Mouse (Mus musculus) liver, postnatal 0 days (tissue): ENCODE measurements around the gene Fbln2. TPM values are rescaled to one million over a fixed set of nuclear protein-coding genes. Genes with fewer than 3 reads are reported as not detected.

Experiments
- ATAC-seq: fragments of 200-750 bp; cut with Nextera tagmentation; 2 replicates; pipeline ENCODE4 v1.8.0; 2017; ENCODE audit warnings: mild to moderate bottlenecking, moderate library complexity
- DNase-seq: peaks from one replicate; pipeline ENCODE4 v3.0.0-alpha.2; 2016
- H3K27ac ChIP-seq: fragments of 300-500 bp; sonication (generic); 2 replicates; pipeline ENCODE4 v1.5.1; 2014; ENCODE audit warnings: antibody characterized with exemption, moderate library complexity, mild to moderate bottlenecking, low read depth
- H3K27me3 ChIP-seq: fragments of 300-500 bp; sonication (generic); 2 replicates; pipeline ENCODE4 v1.6.1; 2014; ENCODE audit warnings: low read length, control low read depth, mixed read lengths; ENCODE audit not compliant: insufficient read depth
- H3K36me3 ChIP-seq: fragments of 300-500 bp; sonication (generic); replicated peaks from 2 replicates; pipeline ENCODE4 v1.6.1; 2014; ENCODE audit warnings: mild to moderate bottlenecking, control low read depth, low read length, moderate library complexity, mixed read lengths; ENCODE audit not compliant: insufficient read depth
- H3K4me1 ChIP-seq: fragments of 300-500 bp; sonication (generic); 2 replicates; pipeline ENCODE4 v1.6.1; 2014; ENCODE audit warnings: antibody characterized with exemption, mild to moderate bottlenecking, control low read depth; ENCODE audit not compliant: insufficient read depth
- H3K4me2 ChIP-seq: fragments of 300-500 bp; sonication (generic); 2 replicates; pipeline ENCODE4 v1.6.1; 2014; ENCODE audit warnings: low read depth, mild to moderate bottlenecking, low read length, moderate library complexity, mixed read lengths
- H3K4me3 ChIP-seq: fragments of 300-500 bp; sonication (generic); 2 replicates; pipeline ENCODE4 v1.5.1; 2014; ENCODE audit warnings: low read depth, low read length
- H3K9ac ChIP-seq: fragments of 300-500 bp; sonication (generic); replicated peaks from 2 replicates; pipeline ENCODE4 v1.6.1; 2014; ENCODE audit warnings: mild to moderate bottlenecking, moderate library complexity
- H3K9me3 ChIP-seq: fragments of 300-500 bp; sonication (generic); 2 replicates; pipeline ENCODE4 v1.6.1; 2016; ENCODE audit warnings: mild to moderate bottlenecking, control low read depth, low read length, mixed read lengths
- CTCF ChIP-seq: sonication (generic); IDR thresholded peaks from 2 replicates; pipeline ENCODE4 v1.5.1; 2016; ENCODE audit warnings: antibody characterized with exemption, low read depth
- EP300 ChIP-seq: IDR thresholded peaks from 2 replicates; pipeline ENCODE4 v1.6.1; 2016; ENCODE audit warnings: antibody characterized with exemption, low read depth, mild to moderate bottlenecking
- WGBS: fragments of 180-500 bp; shearing (Covaris S2); extraction: QIAGEN DNeasy Blood & Tissue Kit; methylation state at CpG from one replicate; pipeline ENCODE4 v1.1.7; 2014; ENCODE audit not compliant: insufficient replicate concordance; 5-methylcytosine and 5-hydroxymethylcytosine counted together
- polyA plus RNA-seq: library from polyadenylated mRNA; unstranded; fragments of >200 nt; fragmentation: Nextera tagmentation; extraction: Ambion mirVana; gene quantifications from 2 replicates; pipeline ENCODE4 v1.2.1, GENCODE M21; 2015

Gene Fbln2
- polyA plus RNA-seq, 1 experiment from 2014 or later: 4.0 TPM

DNA sequence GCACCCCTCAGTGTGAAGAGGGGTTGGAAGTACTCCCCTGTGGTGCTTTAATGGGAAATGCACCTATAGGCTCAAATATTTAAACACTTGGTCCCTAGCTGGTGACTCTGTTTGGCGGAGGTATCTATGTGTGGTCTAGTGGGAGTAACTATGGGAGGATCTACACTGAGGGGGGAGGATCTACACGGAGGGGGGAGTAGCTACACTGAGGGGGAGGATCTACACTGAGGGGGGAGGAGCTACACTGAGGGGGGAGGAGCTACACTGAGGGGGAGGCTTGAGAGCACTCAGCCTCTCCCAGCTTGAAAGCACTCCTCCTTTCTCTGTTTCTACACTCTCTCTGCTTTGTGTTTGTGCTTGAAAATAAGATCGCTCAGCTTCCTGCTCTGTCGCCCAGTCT, 67.2 kb downstream of the Fbln2 start:
- no peak for ATAC-seq
- Histone ChIP-seq H3K4me2 (no peak overlapping the region), H3K27me3 (peaks cover 14% of the 10 kb centered on the region), H3K36me3 (no peaks in the 10 kb centered on the region), H3K27ac (no peak overlapping the region), H3K4me1 (no peaks in the 10 kb centered on the region), H3K4me3 (no peak overlapping the region), H3K9me3 (no peaks in the 10 kb centered on the region), H3K9ac (no peak overlapping the region)
- TF ChIP-seq EP300 (no peak), CTCF (no peak)
- no peak for DNase-seq
- WGBS: 28% methylated on average over 4 of the region's 4 CpGs

DNA sequence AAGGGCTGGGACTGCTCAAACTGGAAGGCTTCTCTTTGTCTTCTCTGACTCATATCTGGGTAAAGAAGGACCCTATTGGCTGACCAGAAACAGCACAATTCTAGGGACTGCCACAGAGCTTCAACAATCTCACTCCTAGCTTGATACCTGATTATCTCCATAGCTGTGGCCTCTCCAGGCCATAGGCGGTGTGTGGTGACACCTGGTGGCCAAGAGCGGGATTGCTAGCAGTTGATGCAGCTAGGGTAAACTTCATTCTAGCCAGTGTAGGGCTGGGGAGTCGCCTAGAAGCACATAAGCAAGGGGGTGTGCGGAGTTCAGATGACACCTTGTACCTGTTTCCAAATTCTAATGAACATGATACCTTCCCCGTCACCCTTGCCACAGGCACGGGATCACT, 69.0 kb downstream of the Fbln2 start:
- H3K4me2 ChIP-seq: no peak overlapping the region
- no peaks in the 10 kb centered on the region for H3K4me1 ChIP-seq
- peaks cover 31% of the 10 kb centered on the region for H3K27me3 ChIP-seq
- TF ChIP-seq EP300 (no peak), CTCF (peak; percentile 99)
- H3K9me3 ChIP-seq: no peaks in the 10 kb centered on the region
- DNase-seq (peak; percentile 88), ATAC-seq (peak; percentile 59; the same call in 1 of the 2 replicates)
- WGBS: 3% methylated on average over 6 of the region's 6 CpGs
- no peak overlapping the region for H3K27ac ChIP-seq
- no peak overlapping the region for H3K4me3 ChIP-seq
- no peak overlapping the region for H3K9ac ChIP-seq
- H3K36me3 ChIP-seq: no peaks in the 10 kb centered on the region

DNA sequence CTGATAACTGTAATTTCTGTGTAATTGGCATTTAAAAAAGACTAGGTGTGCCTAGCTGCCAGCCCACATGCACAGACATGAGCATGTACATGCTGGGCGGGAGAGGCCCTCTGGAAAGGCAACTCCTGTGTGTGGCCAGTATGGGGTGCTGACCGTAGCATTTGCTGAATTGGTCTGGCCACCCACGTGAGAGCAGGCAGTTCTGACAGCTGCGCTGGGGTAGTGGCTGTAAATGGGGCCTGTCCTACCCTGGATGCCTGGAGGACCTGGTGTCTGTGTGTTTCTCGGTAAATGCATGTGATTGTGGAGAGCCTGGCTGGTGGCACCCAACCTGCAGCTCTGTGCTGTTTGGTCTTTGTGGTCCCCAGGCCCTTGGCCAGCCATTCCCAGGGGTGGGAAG, 69.5 kb downstream of the Fbln2 start:
- Histone ChIP-seq H3K4me2 (no peak overlapping the region), H3K4me1 (no peaks in the 10 kb centered on the region), H3K27me3 (peaks cover 37% of the 10 kb centered on the region)

DNA sequence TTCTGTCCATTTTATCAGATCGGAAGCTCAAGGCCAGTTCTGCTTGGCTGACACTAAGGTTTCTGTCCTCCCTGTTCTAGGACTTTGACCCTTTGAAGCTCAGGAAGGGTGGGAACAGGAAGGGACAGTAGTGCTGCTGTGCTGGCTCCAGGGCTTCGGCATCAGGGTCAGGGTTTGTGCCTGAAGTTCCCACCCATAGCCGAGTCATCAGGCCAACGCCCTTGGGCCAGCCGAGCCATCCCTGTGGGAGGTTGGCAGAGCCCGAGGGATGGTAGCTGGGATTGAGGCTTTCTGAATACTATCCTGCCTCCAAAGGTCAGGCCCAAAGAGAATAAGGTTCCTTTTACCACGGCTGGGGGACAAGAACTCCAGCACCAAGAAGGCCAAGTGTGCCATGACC, 70.8 kb downstream of the Fbln2 start:
- no peak for ATAC-seq
- 64% methylated on average over 7 of the region's 7 CpGs for WGBS
- no peak for DNase-seq
- Histone ChIP-seq H3K27me3 (peaks cover 45% of the 10 kb centered on the region), H3K9ac (no peak overlapping the region), H3K4me3 (no peak overlapping the region), H3K9me3 (no peaks in the 10 kb centered on the region), H3K27ac (no peak overlapping the region), H3K36me3 (no peaks in the 10 kb centered on the region), H3K4me2 (no peak overlapping the region), H3K4me1 (no peaks in the 10 kb centered on the region)
- no peak for TF ChIP-seq EP300
- no peak for TF ChIP-seq CTCF

More for the DNA sequence above, 69.5 kb downstream of the Fbln2 start:
- H3K9me3 ChIP-seq: no peaks in the 10 kb centered on the region
- no peak overlapping the region for H3K4me3 ChIP-seq
- TF ChIP-seq EP300 (no peak), CTCF (no peak)
- H3K27ac ChIP-seq: no peak overlapping the region
- DNase-seq (no peak), ATAC-seq (no peak)
- no peak overlapping the region for H3K9ac ChIP-seq
- H3K36me3 ChIP-seq: no peaks in the 10 kb centered on the region
- whole genome bisulfite sequencing: 52% methylated on average over 5 of the region's 5 CpGs

DNA sequence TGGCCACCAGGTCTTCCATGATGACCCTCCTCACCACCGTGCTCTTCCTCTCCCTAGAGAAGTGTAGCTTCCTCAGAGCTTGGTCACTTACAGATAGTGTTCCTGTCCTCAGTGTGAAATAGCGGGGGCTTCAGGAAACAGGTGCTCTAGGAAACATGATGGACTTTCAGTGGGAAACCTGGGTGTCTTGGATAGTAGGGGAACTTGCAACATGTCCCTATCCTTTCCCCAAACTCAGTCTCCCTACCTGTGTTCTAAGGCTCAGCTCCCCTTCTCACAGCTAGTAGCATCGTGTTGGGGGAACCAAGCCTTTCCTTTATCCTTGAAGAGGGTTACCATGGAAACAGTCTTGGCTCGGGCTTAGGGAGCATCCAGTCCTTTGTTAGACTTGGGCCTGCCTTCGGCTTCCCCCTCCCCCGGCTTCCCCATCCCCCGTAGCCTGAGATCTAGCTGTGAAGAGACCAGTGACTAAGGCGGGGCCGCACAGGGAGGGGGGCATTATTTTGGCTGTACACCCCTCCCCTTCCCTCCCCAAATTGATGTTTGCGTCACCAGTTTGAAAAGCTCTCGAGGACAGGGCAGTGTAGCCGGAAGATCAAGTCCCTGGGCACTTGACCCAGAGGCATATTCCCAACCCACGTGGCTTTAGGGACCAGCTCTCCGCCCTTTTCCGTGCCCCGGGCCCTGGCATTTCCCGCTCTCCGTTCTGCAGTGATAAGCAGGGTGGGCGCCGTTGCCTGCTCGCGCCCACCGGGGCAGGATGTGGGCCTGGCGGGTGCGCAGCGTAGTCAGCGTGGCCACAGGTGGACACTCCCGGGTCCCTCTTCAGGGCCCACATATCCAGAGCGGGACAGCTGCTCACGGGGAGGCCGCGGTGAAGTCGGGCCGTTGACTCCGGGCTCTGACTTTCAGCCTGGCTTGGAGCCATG, 72.5 kb downstream of the Fbln2 start:
- no peak for TF ChIP-seq EP300
- no peak for TF ChIP-seq CTCF
- Histone ChIP-seq H3K9me3 (no peaks in the 10 kb centered on the region), H3K4me1 (no peaks in the 10 kb centered on the region), H3K4me2 (0 out of 2 replicates have a peak overlapping the region, but pooled peaks have one; percentile 2), H3K27ac (no peak overlapping the region), H3K4me3 (no peak overlapping the region), H3K27me3 (peaks cover 50% of the 10 kb centered on the region), H3K36me3 (no peaks in the 10 kb centered on the region), H3K9ac (no peak overlapping the region)
- WGBS: 9% methylated on average over 35 of the region's 35 CpGs
- ATAC-seq: peak; percentile 20; the same call in 1 of the 2 replicates
- DNase-seq: no peak

DNA sequence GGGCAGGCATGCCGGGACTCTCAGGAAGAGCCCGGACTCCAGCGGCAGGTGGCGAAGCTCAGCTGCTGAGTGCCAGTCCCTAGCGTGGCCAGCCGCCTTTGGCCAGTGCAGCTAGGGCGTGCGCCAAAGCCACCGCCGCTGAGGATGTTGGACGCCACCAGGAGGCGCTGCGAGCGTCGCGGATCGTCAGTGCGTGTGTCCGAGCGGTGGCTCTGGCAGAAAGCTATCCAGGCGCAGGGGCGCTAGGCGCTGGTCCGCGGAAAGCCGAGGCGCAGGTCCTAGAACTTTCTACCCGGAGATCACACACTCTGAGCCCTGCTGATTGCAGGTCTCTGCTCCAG, 73.2 kb downstream of the Fbln2 start:
- Histone ChIP-seq H3K9ac (no peak overlapping the region), H3K4me1 (no peaks in the 10 kb centered on the region), H3K27me3 (peaks cover 50% of the 10 kb centered on the region), H3K4me3 (no peak overlapping the region), H3K9me3 (no peaks in the 10 kb centered on the region), H3K36me3 (no peaks in the 10 kb centered on the region), H3K27ac (no peak overlapping the region), H3K4me2 (0 out of 2 replicates have a peak overlapping the region, but pooled peaks have one; percentile 2)
- ATAC-seq (peak; percentile 53; the same call in 1 of the 2 replicates), DNase-seq (peak; percentile 75)
- WGBS: 1% methylated on average over 28 of the region's 28 CpGs
- peak; percentile 88 for TF ChIP-seq CTCF
- TF ChIP-seq EP300: no peak
